Mouse (Mus musculus) neural tube, embryonic 12.5 days (tissue): ENCODE data around the gene Cntrob. TPM values are rescaled to one million over a fixed set of nuclear protein-coding genes. Genes with fewer than 3 reads are reported as not detected.

Source experiments
- ATAC-seq: fragments of 200-750 bp; cut with Nextera tagmentation; 2 replicates; pipeline ENCODE4 v1.8.0; 2017; ENCODE audit warnings: low read depth, mild to moderate bottlenecking, moderate TSS enrichment, moderate library complexity; ENCODE audit not compliant: low FRiP score
- H3K27ac ChIP-seq: fragments of 300-500 bp; sonication (generic); 2 replicates; pipeline ENCODE4 v1.5.1; 2016
- H3K27me3 ChIP-seq: fragments of 300-500 bp; sonication (generic); replicated peaks from 2 replicates; pipeline ENCODE4 v1.6.1; 2016; ENCODE audit warnings: mild to moderate bottlenecking
- H3K36me3 ChIP-seq: fragments of 300-500 bp; sonication (generic); 2 replicates; pipeline ENCODE4 v1.6.1; 2016; ENCODE audit warnings: mild to moderate bottlenecking
- H3K4me1 ChIP-seq: fragments of 300-500 bp; sonication (generic); 2 replicates; pipeline ENCODE4 v1.6.1; 2016
- H3K4me2 ChIP-seq: fragments of 300-500 bp; sonication (generic); replicated peaks from 2 replicates; pipeline ENCODE4 v1.6.1; 2016; ENCODE audit warnings: mild to moderate bottlenecking
- H3K4me3 ChIP-seq: fragments of 300-500 bp; sonication (generic); 2 replicates; pipeline ENCODE4 v1.5.1; 2016
- H3K9ac ChIP-seq: fragments of 300-500 bp; sonication (generic); 2 replicates; pipeline ENCODE4 v1.6.1; 2016; ENCODE audit warnings: mild to moderate bottlenecking
- H3K9me3 ChIP-seq: fragments of 300-500 bp; sonication (generic); 2 replicates; pipeline ENCODE4 v1.6.1; 2016; ENCODE audit warnings: mild to moderate bottlenecking
- WGBS: fragments of 180-500 bp; shearing (Covaris S2); methylation state at CpG from one replicate; pipeline ENCODE4 v1.1.7; 2016; 5-methylcytosine and 5-hydroxymethylcytosine counted together
- polyA plus RNA-seq: library from polyadenylated mRNA; unstranded; fragments of >200 nt; fragmentation: Nextera tagmentation; extraction: Ambion mirVana; gene quantifications from 2 replicates; pipeline ENCODE4 v1.2.1, GENCODE M21; 2016

Cntrob gene
- polyA plus RNA-seq, 1 experiment from 2014 or later: 32.6 TPM

- H3K9ac ChIP-seq: no peak overlapping the region
- 69% methylated on average over 5 of the region's 5 CpGs for WGBS
- no peak overlapping the region for H3K4me3 ChIP-seq
- 0 out of 2 replicates have a peak, but pooled peaks cover 3% of the 10 kb centered on the region for H3K27me3 ChIP-seq
- no peak overlapping the region for H3K27ac ChIP-seq
- no peaks in the 10 kb centered on the region for H3K36me3 ChIP-seq
- H3K4me2 ChIP-seq: no peak overlapping the region
- H3K4me1 ChIP-seq: no peaks in the 10 kb centered on the region
- H3K9me3 ChIP-seq: no peaks in the 10 kb centered on the region
- ATAC-seq: no peak
Measured at GRCm38 (mm10) chr11:69277267-69277666, 46.3 kb downstream of the Cntrob start.

- Histone ChIP-seq H3K27ac (no peak overlapping the region), H3K4me2 (no peak overlapping the region), H3K9ac (no peak overlapping the region), H3K4me1 (peaks cover 3% of the 10 kb centered on the region; the same call in 1 of the 2 replicates), H3K4me3 (no peak overlapping the region), H3K9me3 (no peaks in the 10 kb centered on the region), H3K27me3 (0 out of 2 replicates have a peak, but pooled peaks cover 3% of the 10 kb centered on the region), H3K36me3 (no peaks in the 10 kb centered on the region)
- no peak for ATAC-seq
- 66% methylated on average over 2 of the region's 2 CpGs for WGBS
Measured at GRCm38 (mm10) chr11:69276081-69276480, 47.5 kb downstream of the Cntrob start.

GRCm38 (mm10) chr11:69275650-69276049, 47.9 kb downstream of the Cntrob start:
- H3K9me3 ChIP-seq: no peaks in the 10 kb centered on the region
- peaks cover 3% of the 10 kb centered on the region; the same call in 1 of the 2 replicates for H3K4me1 ChIP-seq
- no peak overlapping the region for H3K4me3 ChIP-seq
- ATAC-seq: no peak
- H3K9ac ChIP-seq: no peak overlapping the region
- H3K27me3 ChIP-seq: 0 out of 2 replicates have a peak, but pooled peaks cover 3% of the 10 kb centered on the region
- H3K36me3 ChIP-seq: no peaks in the 10 kb centered on the region
- WGBS: 85% methylated on average over 6 of the region's 6 CpGs
- H3K4me2 ChIP-seq: no peak overlapping the region
- no peak overlapping the region for H3K27ac ChIP-seq

- no peaks in the 10 kb centered on the region for H3K36me3 ChIP-seq
- no peak for ATAC-seq
- no peaks in the 10 kb centered on the region for H3K9me3 ChIP-seq
- H3K27me3 ChIP-seq: 0 out of 2 replicates have a peak, but pooled peaks cover 3% of the 10 kb centered on the region
- peaks cover 7% of the 10 kb centered on the region for H3K4me1 ChIP-seq
- no peak overlapping the region for H3K27ac ChIP-seq
- no peak overlapping the region for H3K4me2 ChIP-seq
- no peak overlapping the region for H3K4me3 ChIP-seq
- WGBS: 47% methylated on average over 16 of the region's 16 CpGs
- H3K9ac ChIP-seq: no peak overlapping the region
Measured at GRCm38 (mm10) chr11:69272122-69272740, 51.3 kb downstream of the Cntrob start.

- WGBS: 24% methylated on average over 13 of the region's 13 CpGs
- no peak for ATAC-seq
- H3K4me2 ChIP-seq: no peak overlapping the region
Measured at GRCm38 (mm10) chr11:69269575-69269974, 54.0 kb downstream of the Cntrob start.

GRCm38 (mm10) chr11:69268100-69268499, 55.5 kb downstream of the Cntrob start:
- Histone ChIP-seq H3K9me3 (no peaks in the 10 kb centered on the region), H3K27ac (no peak overlapping the region), H3K36me3 (no peaks in the 10 kb centered on the region), H3K4me2 (no peak overlapping the region), H3K4me3 (no peak overlapping the region), H3K4me1 (peaks cover 11% of the 10 kb centered on the region), H3K9ac (no peak overlapping the region), H3K27me3 (no peaks in the 10 kb centered on the region)
- 86% methylated on average over 13 of the region's 13 CpGs for WGBS
- ATAC-seq: no peak

More at GRCm38 (mm10) chr11:69269575-69269974, 54.0 kb downstream of the Cntrob start:
- H3K27ac ChIP-seq: no peak overlapping the region
- no peaks in the 10 kb centered on the region for H3K27me3 ChIP-seq
- H3K36me3 ChIP-seq: no peaks in the 10 kb centered on the region
- peaks cover 11% of the 10 kb centered on the region for H3K4me1 ChIP-seq
- no peaks in the 10 kb centered on the region for H3K9me3 ChIP-seq
- H3K9ac ChIP-seq: no peak overlapping the region
- no peak overlapping the region for H3K4me3 ChIP-seq

- Histone ChIP-seq H3K27me3 (no peaks in the 10 kb centered on the region), H3K4me3 (no peak overlapping the region), H3K36me3 (no peaks in the 10 kb centered on the region), H3K4me1 (peaks cover 11% of the 10 kb centered on the region), H3K27ac (no peak overlapping the region), H3K9ac (no peak overlapping the region), H3K9me3 (no peaks in the 10 kb centered on the region), H3K4me2 (0 out of 2 replicates have a peak overlapping the region, but pooled peaks have one; percentile 1)
- WGBS: 29% methylated on average over 7 of the region's 7 CpGs
- ATAC-seq: no peak
Measured at GRCm38 (mm10) chr11:69267341-69267740, 56.2 kb downstream of the Cntrob start.

GRCm38 (mm10) chr11:69266253-69266652, 57.3 kb downstream of the Cntrob start:
- no peaks in the 10 kb centered on the region for H3K9me3 ChIP-seq
- H3K4me2 ChIP-seq: peak overlapping the region; percentile 45
- no peak overlapping the region for H3K27ac ChIP-seq
- H3K4me3 ChIP-seq: no peak overlapping the region
- H3K4me1 ChIP-seq: peaks cover 8% of the 10 kb centered on the region
- H3K36me3 ChIP-seq: no peaks in the 10 kb centered on the region
- no peaks in the 10 kb centered on the region for H3K27me3 ChIP-seq
- H3K9ac ChIP-seq: no peak overlapping the region
- peak; percentile 41; the same call in 1 of the 2 replicates for ATAC-seq
- 26% methylated on average over 10 of the region's 10 CpGs for WGBS

GRCm38 (mm10) chr11:69265410-69265809, 58.2 kb downstream of the Cntrob start:
- no peak overlapping the region for H3K27ac ChIP-seq
- H3K27me3 ChIP-seq: no peaks in the 10 kb centered on the region
- H3K9ac ChIP-seq: no peak overlapping the region
- H3K9me3 ChIP-seq: no peaks in the 10 kb centered on the region
- H3K4me1 ChIP-seq: peaks cover 7% of the 10 kb centered on the region
- H3K4me2 ChIP-seq: no peak overlapping the region
- 73% methylated on average over 9 of the region's 9 CpGs for WGBS
- H3K36me3 ChIP-seq: no peaks in the 10 kb centered on the region
- no peak for ATAC-seq
- no peak overlapping the region for H3K4me3 ChIP-seq

GRCm38 (mm10) chr11:69264276-69264675, 59.3 kb downstream of the Cntrob start:
- no peak for ATAC-seq
- Histone ChIP-seq H3K9me3 (no peaks in the 10 kb centered on the region), H3K4me2 (no peak overlapping the region), H3K27me3 (no peaks in the 10 kb centered on the region), H3K36me3 (no peaks in the 10 kb centered on the region), H3K4me3 (no peak overlapping the region), H3K27ac (no peak overlapping the region), H3K4me1 (peaks cover 3% of the 10 kb centered on the region; the same call in 1 of the 2 replicates), H3K9ac (no peak overlapping the region)
- 63% methylated on average over 2 of the region's 2 CpGs for WGBS

GRCm38 (mm10) chr11:69260111-69260510, 63.5 kb downstream of the Cntrob start:
- H3K4me2 ChIP-seq: no peak overlapping the region
- 96% methylated on average over 1 of the region's 1 CpGs for WGBS
- no peak overlapping the region for H3K4me3 ChIP-seq
- no peak for ATAC-seq
- no peaks in the 10 kb centered on the region for H3K36me3 ChIP-seq
- H3K9ac ChIP-seq: no peak overlapping the region
- H3K27ac ChIP-seq: no peak overlapping the region
- H3K27me3 ChIP-seq: no peaks in the 10 kb centered on the region
- H3K4me1 ChIP-seq: 0 out of 2 replicates have a peak, but pooled peaks cover 3% of the 10 kb centered on the region
- no peaks in the 10 kb centered on the region for H3K9me3 ChIP-seq

- H3K27ac ChIP-seq: no peak overlapping the region
- WGBS: 57% methylated on average over 5 of the region's 5 CpGs
Measured at GRCm38 (mm10) chr11:69258287-69258686, 65.3 kb downstream of the Cntrob start.

GRCm38 (mm10) chr11:69257807-69258206, 65.8 kb downstream of the Cntrob start:
- whole genome bisulfite sequencing: 57% methylated on average over 4 of the region's 4 CpGs
- Histone ChIP-seq H3K4me3 (no peak overlapping the region), H3K27ac (no peak overlapping the region), H3K36me3 (no peaks in the 10 kb centered on the region), H3K9ac (no peak overlapping the region), H3K27me3 (no peaks in the 10 kb centered on the region), H3K9me3 (no peaks in the 10 kb centered on the region), H3K4me1 (peaks cover 8% of the 10 kb centered on the region; the same call in 1 of the 2 replicates), H3K4me2 (no peak overlapping the region)
- ATAC-seq: no peak

More at GRCm38 (mm10) chr11:69258287-69258686, 65.3 kb downstream of the Cntrob start:
- Histone ChIP-seq H3K27me3 (no peaks in the 10 kb centered on the region), H3K4me1 (peaks cover 6% of the 10 kb centered on the region; the same call in 1 of the 2 replicates), H3K4me3 (no peak overlapping the region), H3K9ac (no peak overlapping the region), H3K36me3 (no peaks in the 10 kb centered on the region), H3K4me2 (no peak overlapping the region), H3K9me3 (no peaks in the 10 kb centered on the region)
- no peak for ATAC-seq
